Mouse (Mus musculus) kidney, adult 2 months (tissue): ENCODE data around the gene Eif4h. TPM values are rescaled to one million over a fixed set of nuclear protein-coding genes. Genes with fewer than 3 reads are reported as not detected.
A peak's percentile ranks its signal among the peaks of the same experiment; 100 is the strongest.

Experiments
- DNase-seq: peaks from one replicate; pipeline ENCODE4 v3.0.0; 2021
- H3K27ac ChIP-seq: fragments of 200-500 bp; 2 replicates; pipeline ENCODE4 v1.5.1; 2012; ENCODE audit warnings: low read depth, low read length, control low read depth, inconsistent platforms; ENCODE audit not compliant: insufficient read depth
- H3K27me3 ChIP-seq: fragments of 200-500 bp; replicated peaks from 2 replicates; pipeline ENCODE4 v1.6.1; 2012; ENCODE audit warnings: mild to moderate bottlenecking, moderate library complexity, low read length, inconsistent platforms; ENCODE audit not compliant: control insufficient read depth, insufficient read depth
- H3K36me3 ChIP-seq: fragments of 200-500 bp; 2 replicates; pipeline ENCODE4 v1.6.1; 2012; ENCODE audit warnings: mild to moderate bottlenecking, moderate library complexity, low read length, inconsistent platforms; ENCODE audit not compliant: control insufficient read depth, insufficient read depth
- H3K4me1 ChIP-seq: fragments of 200-500 bp; 2 replicates; pipeline ENCODE4 v1.6.1; 2011; ENCODE audit warnings: low read length; ENCODE audit not compliant: control insufficient read depth, insufficient read depth
- H3K4me3 ChIP-seq: fragments of 200-500 bp; 2 replicates; pipeline ENCODE4 v1.5.1; 2011; ENCODE audit warnings: mild to moderate bottlenecking, low read depth, low read length, control low read depth; ENCODE audit not compliant: insufficient read depth
- CTCF ChIP-seq: fragments of 200-500 bp; conservative IDR thresholded peaks from 2 replicates; pipeline ENCODE4 v1.5.1; 2011; ENCODE audit warnings: low read depth, mild to moderate bottlenecking, control low read depth, low read length, moderate library complexity, mixed read lengths; ENCODE audit not compliant: insufficient read depth, insufficient read length
- POLR2A ChIP-seq: fragments of 200-500 bp; IDR thresholded peaks from one replicate; pipeline ENCODE4 v1.6.1; 2011; ENCODE audit warnings: low read depth, low read length, control low read depth
- WGBS: fragments of 180-500 bp; shearing (Covaris S2); methylation state at CpG from one replicate; pipeline ENCODE4 v1.1.7; 2018; 5-methylcytosine and 5-hydroxymethylcytosine counted together
- polyA plus RNA-seq: library from polyadenylated mRNA; depleted of rRNA; stranded (reverse); fragments of >200 nt; gene quantifications from 2 replicates; pipeline ENCODE4 v1.2.3, GENCODE M21; 2012

The Eif4h gene
- polyA plus RNA-seq, 1 experiment = 218 TPM

GRCm38 (mm10) chr5:134615380-134615779 is 23.9 kb downstream of the Eif4h start:
- Histone ChIP-seq H3K36me3 (no peaks in the 10 kb centered on the region; the same call in none of the 2 replicates), H3K4me1 (no peaks in the 10 kb centered on the region), H3K27ac (no peak overlapping the region), H3K4me3 (no peak overlapping the region), H3K27me3 (no peaks in the 10 kb centered on the region)
- TF ChIP-seq CTCF = no peak
- 83% methylated on average over 8 of the region's 8 CpGs for WGBS
- DNase-seq = no peak

GRCm38 (mm10) chr5:134614802-134615201 is 24.5 kb downstream of the Eif4h start, which contains the start of gene Lat2:
Gene Lat2, minus strand, starts transcription at chr5:134615025.
- WGBS = 73% methylated on average over 7 of the region's 7 CpGs
- H3K27ac ChIP-seq = peak within 1 kb of the TSS; percentile 25; the same call in 1 of the 2 replicates
- H3K4me3 ChIP-seq = 0 out of 2 replicates have a peak within 1 kb of the TSS, but pooled peaks have one; percentile 16
- TF ChIP-seq POLR2A = no peak
- H3K27me3 ChIP-seq = no peaks in the 10 kb centered on the region
- DNase-seq = no peak
- no peaks in the 10 kb centered on the region; the same call in none of the 2 replicates for H3K36me3 ChIP-seq
- no peaks in the 10 kb centered on the region for H3K4me1 ChIP-seq

- H3K4me1 ChIP-seq = no peaks in the 10 kb centered on the region
- no peak overlapping the region for H3K4me3 ChIP-seq
- H3K27ac ChIP-seq = no peak overlapping the region
- WGBS = 86% methylated on average over 8 of the region's 8 CpGs
- no peaks in the 10 kb centered on the region; the same call in 1 of the 2 replicates for H3K36me3 ChIP-seq
- TF ChIP-seq POLR2A = no peak
- no peak for TF ChIP-seq CTCF
- no peaks in the 10 kb centered on the region for H3K27me3 ChIP-seq
- no peak for DNase-seq
Measured at GRCm38 (mm10) chr5:134614296-134614695, 25.0 kb downstream of the Eif4h start.

GRCm38 (mm10) chr5:134613727-134614126 is 25.6 kb downstream of the Eif4h start:
- H3K36me3 ChIP-seq = no peaks in the 10 kb centered on the region
- peak overlapping the region; percentile 25; the same call in 1 of the 2 replicates for H3K27ac ChIP-seq
- 82% methylated on average over 9 of the region's 9 CpGs for WGBS
- TF ChIP-seq POLR2A = no peak
- no peak for TF ChIP-seq CTCF
- 0 out of 2 replicates have a peak overlapping the region, but pooled peaks have one; percentile 16 for H3K4me3 ChIP-seq
- peak; percentile 24 for DNase-seq
- H3K27me3 ChIP-seq = no peaks in the 10 kb centered on the region
- no peaks in the 10 kb centered on the region for H3K4me1 ChIP-seq

GRCm38 (mm10) chr5:134611810-134612521 is 27.3 kb downstream of the Eif4h start:
- H3K4me3 ChIP-seq = no peak overlapping the region
- no peaks in the 10 kb centered on the region for H3K4me1 ChIP-seq
- 38% methylated on average over 8 of the region's 8 CpGs for WGBS
- no peak for DNase-seq
- H3K27ac ChIP-seq = no peak overlapping the region
- no peak for TF ChIP-seq CTCF
- H3K27me3 ChIP-seq = no peaks in the 10 kb centered on the region
- H3K36me3 ChIP-seq = no peaks in the 10 kb centered on the region

- WGBS = 81% methylated on average over 12 of the region's 12 CpGs
- no peaks in the 10 kb centered on the region for H3K27me3 ChIP-seq
- no peak overlapping the region for H3K4me3 ChIP-seq
- H3K4me1 ChIP-seq = no peaks in the 10 kb centered on the region
- no peak for DNase-seq
- H3K27ac ChIP-seq = no peak overlapping the region
- H3K36me3 ChIP-seq = no peaks in the 10 kb centered on the region
- TF ChIP-seq CTCF (no peak), POLR2A (no peak)
Measured at GRCm38 (mm10) chr5:134609916-134610643, 29.2 kb downstream of the Eif4h start.

- Histone ChIP-seq H3K4me1 (no peaks in the 10 kb centered on the region), H3K27me3 (no peaks in the 10 kb centered on the region), H3K4me3 (no peak overlapping the region), H3K27ac (no peak overlapping the region), H3K36me3 (no peaks in the 10 kb centered on the region)
- TF ChIP-seq POLR2A (no peak), CTCF (no peak)
- DNase-seq = no peak
- WGBS = 76% methylated on average over 5 of the region's 5 CpGs
Measured at GRCm38 (mm10) chr5:134607121-134607520, 32.2 kb downstream of the Eif4h start.
